Mouse (Mus musculus) cortical plate, adult 2 months (tissue): Measurements from ENCODE around the gene Prph.

Experiments
- CTCF ChIP-seq: fragments of 200-500 bp; IDR thresholded peaks from 2 replicates; pipeline ENCODE4 v1.5.1; 2011; ENCODE audit warnings: mild to moderate bottlenecking, control low read depth, low read length; ENCODE audit not compliant: insufficient read depth; ENCODE audit errors: extremely low read depth
- POLR2A ChIP-seq: fragments of 200-500 bp; IDR thresholded peaks from 2 replicates; pipeline ENCODE4 v1.6.1; 2011; ENCODE audit warnings: mild to moderate bottlenecking, low read length, control low read depth; ENCODE audit not compliant: insufficient read depth; ENCODE audit errors: extremely low read depth

DNA sequence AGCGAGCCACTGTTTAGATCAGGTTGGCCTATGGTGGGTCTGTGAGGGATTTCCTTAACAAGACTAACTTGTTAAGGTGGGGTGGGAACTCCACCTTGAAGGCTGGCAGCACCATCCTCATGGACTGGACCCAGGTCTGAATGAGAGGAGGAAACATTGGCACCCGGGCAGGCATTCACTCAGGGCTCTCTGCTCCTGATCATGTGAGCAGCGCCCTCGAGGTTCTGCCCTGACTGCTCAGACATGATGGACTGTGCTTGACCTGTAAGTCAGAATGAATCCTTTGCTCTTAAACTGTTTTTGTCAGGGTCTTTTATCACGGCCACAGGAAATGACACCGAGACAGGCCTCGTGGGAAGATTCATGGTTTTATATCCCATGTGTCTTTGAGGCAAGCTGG is 50.3 kb downstream of the Prph start:
- TF ChIP-seq CTCF: no peak
- TF ChIP-seq POLR2A: no peak
